Mouse (Mus musculus): ENCODE measurements around the gene Rnf19b. TPM values are rescaled to one million over a fixed set of nuclear protein-coding genes. Genes with fewer than 3 reads are reported as not detected.

Gene Rnf19b
- polyA plus RNA-seq, 1 experiment from 2014 or later = 6.2 TPM

DNA sequence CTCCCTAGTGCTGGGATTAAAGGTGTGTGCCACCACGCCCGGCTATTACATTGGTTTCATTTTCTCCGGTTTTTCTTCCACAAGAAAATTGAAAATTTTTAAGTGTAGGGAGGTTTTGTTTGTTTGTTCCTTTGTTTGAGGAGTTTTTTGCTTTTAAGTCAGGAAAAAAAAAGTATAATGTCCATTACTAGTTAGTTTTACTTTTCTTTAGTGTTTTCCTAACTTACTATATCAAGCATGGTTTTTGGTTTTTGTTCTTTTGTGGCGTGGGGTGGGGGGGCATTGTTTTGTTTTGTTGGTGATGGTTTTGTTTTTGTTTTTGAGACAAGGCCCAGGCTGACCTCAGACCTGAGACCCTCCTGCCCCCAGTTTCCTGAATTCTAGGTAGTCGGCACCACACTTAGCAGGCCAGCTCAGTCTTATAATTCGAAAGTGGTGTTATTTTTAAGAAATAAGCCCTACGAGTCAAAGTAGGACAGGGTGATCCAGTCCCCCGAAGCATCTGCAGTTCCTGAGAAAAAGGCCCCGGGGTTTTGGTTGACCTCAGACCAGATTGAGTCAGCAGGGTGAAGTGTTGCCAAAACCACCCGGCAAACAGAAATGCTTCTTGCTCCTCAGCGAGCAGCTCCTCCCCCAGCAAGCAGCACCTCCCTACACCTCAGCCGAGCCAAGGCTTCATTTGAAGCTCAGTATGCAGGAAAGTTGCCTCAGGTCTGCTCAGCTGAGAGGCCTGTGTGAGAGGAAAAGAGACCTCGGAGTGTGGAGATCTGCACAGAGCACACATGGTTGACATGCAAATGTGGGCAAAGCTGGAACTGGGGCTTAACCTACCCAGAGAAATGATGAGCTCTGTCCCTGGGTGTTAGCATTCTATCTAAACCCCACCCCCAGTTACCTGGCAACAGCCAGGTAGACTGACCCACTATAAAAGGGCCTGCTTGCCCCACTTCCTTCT is 23.1 kb upstream of the Rnf19b start:
- ATAC-seq (ENCODE audit: extremely low read depth, insufficient number of reproducible peaks, low FRiP score, low TSS enrichment) = no peak
- 50% methylated on average over 13 of the region's 13 CpGs for WGBS
- Histone ChIP-seq H3K4me3 (no peak overlapping the region), H3K36me3 (no peaks in the 10 kb centered on the region), H3K4me2 (no peak overlapping the region), H3K27me3 (replicated peaks) (no peaks in the 10 kb centered on the region), H3K9me3 (no peaks in the 10 kb centered on the region), H3K27ac (replicated peaks) (no peak overlapping the region), H3K9ac (peak overlapping the region; percentile 44; the same call in 1 of the 2 replicates), H3K4me1 (peaks cover 37% of the 10 kb centered on the region)

DNA sequence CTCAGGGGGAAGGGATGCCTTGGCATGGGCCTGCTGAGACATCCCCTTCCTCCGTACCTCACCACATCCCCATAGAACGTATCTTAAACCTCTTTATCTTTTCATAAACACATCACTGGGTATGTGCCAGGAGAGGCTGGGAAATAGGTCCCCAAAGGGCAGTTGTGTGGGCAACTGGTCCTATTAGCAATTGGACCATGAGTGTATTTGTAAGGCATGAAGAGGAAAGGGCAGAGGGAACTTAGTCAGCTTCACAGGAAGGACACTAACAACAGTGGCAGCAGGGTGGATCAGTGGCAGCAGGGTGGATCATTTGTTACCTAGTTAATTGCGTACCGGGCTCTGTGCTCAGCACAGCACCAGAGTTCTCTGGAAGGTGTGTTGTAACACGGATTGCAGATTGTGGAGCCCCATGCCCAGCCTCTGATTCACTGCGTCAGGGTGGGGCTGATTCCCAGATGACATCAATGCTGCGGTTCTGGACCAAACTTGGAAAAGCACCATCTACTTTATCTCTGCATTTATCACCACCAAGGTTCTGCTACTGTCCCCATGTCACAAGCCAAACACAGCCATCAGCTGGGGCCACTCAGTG is 22.1 kb upstream of the Rnf19b start:
- 58% methylated on average over 7 of the region's 7 CpGs for WGBS
- Histone ChIP-seq H3K9me3 (no peaks in the 10 kb centered on the region), H3K27ac (replicated peaks) (no peak overlapping the region), H3K4me3 (no peak overlapping the region), H3K27me3 (replicated peaks) (no peaks in the 10 kb centered on the region), H3K36me3 (no peaks in the 10 kb centered on the region), H3K4me1 (peaks cover 37% of the 10 kb centered on the region), H3K9ac (no peak overlapping the region), H3K4me2 (no peak overlapping the region)
- no peak for ATAC-seq (ENCODE audit: extremely low read depth, insufficient number of reproducible peaks, low FRiP score, low TSS enrichment)

DNA sequence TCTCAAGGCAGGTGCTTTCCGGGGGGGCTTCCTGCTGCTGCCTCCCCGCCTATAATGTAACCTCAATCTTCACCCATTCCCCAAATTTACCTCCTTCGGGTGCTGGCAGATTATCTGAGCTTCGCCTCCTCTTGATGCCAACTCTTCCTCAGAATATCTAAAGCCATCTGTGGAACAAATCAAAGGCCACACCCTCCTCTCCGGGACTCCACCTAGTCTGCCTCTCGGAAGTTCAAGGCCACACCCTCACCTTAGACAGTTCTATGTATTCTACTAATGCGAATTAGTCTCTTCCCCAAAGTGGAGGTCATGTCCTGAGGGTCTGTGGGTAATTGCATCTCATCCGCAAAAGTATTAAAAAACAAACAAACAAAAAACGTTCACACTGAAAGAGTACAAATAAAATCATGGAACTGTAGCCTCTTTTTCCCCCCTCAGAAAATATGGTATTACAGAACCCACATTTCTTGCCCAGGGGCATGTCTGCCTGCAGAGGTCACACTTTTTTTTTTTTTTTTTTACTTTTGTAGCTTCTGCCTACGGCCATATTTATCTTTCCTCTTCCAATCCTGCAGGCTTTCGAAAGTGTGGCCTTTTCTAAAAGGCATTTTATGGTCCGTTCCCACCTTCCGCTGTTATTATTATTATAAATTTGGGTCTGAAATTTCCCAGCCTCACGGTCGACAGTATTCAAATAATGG is 10.2 kb upstream of the Rnf19b start:
- Histone ChIP-seq H3K36me3 (no peaks in the 10 kb centered on the region), H3K4me1 (peaks cover 34% of the 10 kb centered on the region), H3K4me3 (peak overlapping the region; percentile 64), H3K4me2 (peak overlapping the region; percentile 90), H3K9ac (peak overlapping the region; percentile 85), H3K9me3 (no peaks in the 10 kb centered on the region), H3K27ac (replicated peaks) (no peak overlapping the region), H3K27me3 (replicated peaks) (peaks cover 38% of the 10 kb centered on the region)
- ATAC-seq (ENCODE audit: extremely low read depth, insufficient number of reproducible peaks, low FRiP score, low TSS enrichment) = no peak
- WGBS = 18% methylated on average over 15 of the region's 15 CpGs

DNA sequence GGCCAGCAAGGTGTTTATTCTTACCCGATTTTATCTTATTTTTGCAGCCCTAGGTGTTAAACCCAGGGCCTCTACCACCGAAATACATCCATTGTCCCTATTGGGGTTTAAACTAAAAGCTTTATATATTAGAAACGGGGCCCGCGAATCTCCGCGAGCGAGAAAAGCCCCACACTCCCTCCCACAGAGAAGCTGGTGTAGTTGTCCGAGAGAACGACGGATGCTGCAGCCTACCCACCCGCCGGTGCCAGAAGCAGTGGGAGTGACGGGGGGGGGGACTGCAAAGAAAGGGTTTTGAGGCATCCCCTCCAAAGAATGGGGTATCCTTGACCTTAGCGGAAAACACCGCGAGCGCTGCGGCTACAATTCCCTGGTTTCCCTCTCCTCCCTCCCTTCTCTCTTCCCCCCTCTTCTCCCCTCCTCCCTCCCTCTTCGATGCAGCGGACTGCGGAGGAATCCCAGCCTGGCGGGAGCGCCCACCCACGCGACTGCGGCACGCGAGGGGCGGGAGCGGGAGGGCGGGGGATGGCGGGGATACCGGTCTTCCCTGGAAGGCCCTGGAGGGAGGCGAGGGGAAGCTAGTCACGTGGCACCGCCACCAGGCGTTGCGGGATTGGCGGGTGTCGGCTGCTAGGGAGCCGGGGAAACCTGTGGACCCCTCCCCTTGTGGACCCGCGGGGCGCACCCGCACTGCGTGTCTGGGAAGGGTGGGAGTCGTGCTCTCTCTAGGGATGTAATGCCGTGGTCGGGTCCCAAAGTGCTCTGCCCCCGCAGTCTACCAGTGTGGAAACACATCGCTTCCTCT is 9.4 kb upstream of the Rnf19b start:
- Histone ChIP-seq H3K9me3 (no peaks in the 10 kb centered on the region), H3K36me3 (no peaks in the 10 kb centered on the region), H3K4me2 (peak overlapping the region; percentile 90), H3K4me3 (peak overlapping the region; percentile 64), H3K4me1 (peaks cover 34% of the 10 kb centered on the region), H3K27ac (replicated peaks) (peak overlapping the region; percentile 59), H3K27me3 (replicated peaks) (peaks cover 38% of the 10 kb centered on the region), H3K9ac (peak overlapping the region; percentile 85)
- peak; percentile 72 for ATAC-seq (ENCODE audit: extremely low read depth, insufficient number of reproducible peaks, low FRiP score, low TSS enrichment)
- WGBS = under 1% methylated on average over 52 of the region's 52 CpGs

DNA sequence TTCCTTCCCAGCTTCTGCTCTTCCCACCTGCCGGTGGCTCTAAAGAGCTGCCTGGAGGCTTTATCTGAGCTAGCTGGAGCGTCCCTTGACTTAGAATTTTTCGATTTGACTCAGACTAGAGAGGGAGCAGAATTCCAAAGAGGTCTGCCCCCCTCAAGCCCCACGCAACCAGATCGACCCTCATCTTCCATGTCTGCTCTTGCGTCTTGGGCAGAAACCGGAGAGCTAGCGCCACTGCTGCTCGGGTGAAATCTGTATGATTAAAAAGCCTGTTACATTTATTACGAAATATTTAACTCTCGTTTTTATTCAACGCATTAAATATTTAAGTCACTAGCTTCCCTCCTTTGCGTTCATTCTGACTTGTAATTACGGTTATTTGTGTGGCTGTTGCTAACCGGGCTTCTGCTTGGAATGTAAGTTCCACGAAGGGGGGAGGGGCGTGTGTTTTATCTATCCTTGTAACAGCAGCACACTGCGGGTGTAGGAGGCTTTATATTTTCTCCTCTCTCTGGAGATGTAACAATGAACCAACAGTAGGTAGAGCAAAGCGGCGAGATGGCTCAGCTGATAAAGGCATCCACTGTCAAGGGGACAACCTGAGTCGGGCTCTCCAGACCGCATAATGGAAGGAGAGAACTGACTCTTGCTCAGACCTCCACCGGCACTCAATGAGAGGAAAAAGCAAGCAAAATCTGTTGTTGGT is 8.6 kb upstream of the Rnf19b start:
- Histone ChIP-seq H3K4me3 (peak overlapping the region; percentile 64), H3K27ac (replicated peaks) (peak overlapping the region; percentile 59), H3K9ac (peak overlapping the region; percentile 85), H3K4me1 (peaks cover 34% of the 10 kb centered on the region), H3K4me2 (peak overlapping the region; percentile 90), H3K36me3 (no peaks in the 10 kb centered on the region), H3K9me3 (no peaks in the 10 kb centered on the region), H3K27me3 (replicated peaks) (peaks cover 38% of the 10 kb centered on the region)
- WGBS = 4% methylated on average over 23 of the region's 23 CpGs
- no peak; the same call in 1 of the 2 replicates for ATAC-seq (ENCODE audit: extremely low read depth, insufficient number of reproducible peaks, low FRiP score, low TSS enrichment)

DNA sequence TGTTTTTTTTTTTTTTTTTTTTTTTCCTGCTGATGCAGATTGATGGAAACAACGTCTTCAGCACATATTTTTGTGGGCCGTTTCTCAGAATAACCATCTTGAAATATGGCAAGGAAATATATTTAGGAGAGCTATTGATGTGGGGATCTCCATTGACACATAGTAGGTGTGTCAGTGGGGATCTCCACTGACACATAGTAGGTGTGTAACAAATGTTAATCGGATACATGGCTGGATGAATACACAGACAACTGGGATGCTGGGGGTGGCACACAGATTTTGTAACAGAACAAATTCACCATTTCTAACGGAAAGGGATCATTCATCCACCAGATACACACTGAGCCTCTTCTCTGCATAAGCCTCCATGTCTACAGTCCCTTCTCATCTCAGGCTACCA is 7.7 kb upstream of the Rnf19b start:
- no peaks in the 10 kb centered on the region for H3K36me3 ChIP-seq
- no peak overlapping the region for H3K4me2 ChIP-seq
- no peak overlapping the region for H3K9ac ChIP-seq
- H3K27me3 ChIP-seq (replicated peaks) = peaks cover 38% of the 10 kb centered on the region
- no peaks in the 10 kb centered on the region for H3K9me3 ChIP-seq
- H3K4me1 ChIP-seq = peaks cover 42% of the 10 kb centered on the region
- WGBS = 67% methylated on average over 4 of the region's 4 CpGs
- no peak overlapping the region for H3K27ac ChIP-seq (replicated peaks)
- no peak for ATAC-seq (ENCODE audit: extremely low read depth, insufficient number of reproducible peaks, low FRiP score, low TSS enrichment)
- H3K4me3 ChIP-seq = no peak overlapping the region

DNA sequence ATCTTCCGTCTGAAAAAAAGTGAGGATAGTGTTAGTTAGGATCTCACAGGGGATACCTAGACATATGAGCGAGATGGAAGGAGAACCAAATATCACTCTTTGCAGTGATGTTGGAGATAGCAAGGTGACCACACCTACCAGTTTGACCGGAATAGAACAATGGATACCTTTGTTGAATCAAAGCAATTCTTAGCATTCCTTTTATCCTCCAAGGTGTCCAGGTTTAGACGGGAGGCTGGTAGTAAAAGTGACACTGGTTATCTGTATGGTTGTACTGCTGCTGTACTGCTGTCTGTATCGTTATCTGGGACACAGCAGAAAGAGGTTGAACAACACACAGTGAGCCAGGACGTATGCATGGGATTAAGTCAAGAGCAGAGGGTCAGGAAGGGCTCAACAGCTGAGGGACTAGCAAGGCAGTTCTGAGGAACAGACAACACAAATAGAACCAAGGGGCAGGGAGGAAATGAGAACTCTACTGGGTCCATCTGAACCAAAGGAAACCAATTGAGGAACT is 7.1 kb upstream of the Rnf19b start:
- peaks cover 35% of the 10 kb centered on the region for H3K27me3 ChIP-seq (replicated peaks)
- H3K4me2 ChIP-seq = peak overlapping the region; percentile 28
- 0 out of 2 replicates have a peak overlapping the region, but pooled peaks have one; percentile 12 for H3K27ac ChIP-seq (replicated peaks)
- ATAC-seq (ENCODE audit: extremely low read depth, insufficient number of reproducible peaks, low FRiP score, low TSS enrichment) = no peak
- no peaks in the 10 kb centered on the region for H3K36me3 ChIP-seq
- WGBS = 40% methylated on average over 6 of the region's 6 CpGs
- H3K9ac ChIP-seq = no peak overlapping the region
- H3K4me3 ChIP-seq = no peak overlapping the region
- H3K4me1 ChIP-seq = peaks cover 42% of the 10 kb centered on the region
- H3K9me3 ChIP-seq = no peaks in the 10 kb centered on the region

DNA sequence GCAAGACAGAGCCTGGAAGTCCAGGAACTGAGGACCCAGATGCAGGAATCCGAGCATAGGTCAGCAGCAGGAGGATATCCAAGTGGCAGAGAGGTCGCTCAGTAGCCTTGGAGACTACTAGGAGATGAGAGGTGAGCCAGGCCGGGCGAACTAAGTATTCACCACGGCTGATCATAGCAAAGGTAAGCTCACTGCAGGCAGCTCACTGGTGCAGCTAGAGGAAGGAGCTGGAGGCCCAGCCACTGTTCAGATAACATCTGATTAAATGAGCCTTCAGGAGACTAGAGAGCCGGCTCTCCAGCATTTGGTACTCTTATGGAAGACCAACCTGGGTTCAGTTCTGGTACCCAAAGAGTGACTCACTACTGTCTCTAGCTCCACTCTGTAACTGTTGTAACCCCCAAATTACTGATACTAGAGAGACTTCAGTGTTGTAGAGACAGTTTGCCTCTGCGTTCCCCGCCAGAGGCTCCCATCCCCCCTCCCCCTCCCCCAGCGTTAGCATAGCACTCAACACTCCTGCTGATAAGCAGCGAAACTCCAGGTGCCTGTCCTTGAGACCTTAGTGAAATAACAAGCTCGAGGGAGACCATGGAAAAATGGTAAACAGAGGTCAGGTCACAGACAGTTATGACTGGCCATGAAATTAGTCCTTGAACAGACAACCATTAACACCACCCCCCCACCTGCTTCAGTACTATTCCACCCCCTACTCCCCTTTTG is 6.4 kb upstream of the Rnf19b start:
- H3K4me2 ChIP-seq = peak overlapping the region; percentile 28
- 15% methylated on average over 11 of the region's 11 CpGs for WGBS
- ATAC-seq (ENCODE audit: extremely low read depth, insufficient number of reproducible peaks, low FRiP score, low TSS enrichment) = no peak

DNA sequence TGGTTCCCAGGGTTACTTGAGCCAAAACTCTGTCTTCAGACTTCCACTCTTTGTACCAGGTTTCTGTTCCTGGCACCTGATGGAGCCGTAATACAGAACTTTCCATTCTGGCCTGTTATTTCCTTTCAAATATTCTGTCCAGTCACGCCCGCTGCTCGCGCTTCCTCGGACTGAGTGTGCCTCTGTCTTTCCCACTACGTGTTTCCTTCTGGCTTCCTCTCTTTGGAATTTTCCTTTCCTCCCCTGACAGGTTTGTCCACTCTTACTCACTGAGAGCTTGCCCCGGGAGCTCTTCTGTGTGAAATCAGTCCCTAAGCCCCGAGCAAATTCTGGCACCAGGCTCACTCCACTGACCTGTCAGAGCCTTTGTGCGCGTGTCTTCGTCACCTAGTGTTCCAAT is 3.3 kb upstream of the Rnf19b start:
- 76% methylated on average over 12 of the region's 12 CpGs for WGBS
- Histone ChIP-seq H3K27ac (replicated peaks) (0 out of 2 replicates have a peak overlapping the region, but pooled peaks have one; percentile 8), H3K9ac (no peak overlapping the region), H3K9me3 (no peaks in the 10 kb centered on the region), H3K4me2 (no peak overlapping the region), H3K27me3 (replicated peaks) (peaks cover 10% of the 10 kb centered on the region), H3K4me1 (peaks cover 41% of the 10 kb centered on the region), H3K4me3 (no peak overlapping the region), H3K36me3 (no peaks in the 10 kb centered on the region)
- ATAC-seq (ENCODE audit: extremely low read depth, insufficient number of reproducible peaks, low FRiP score, low TSS enrichment) = no peak

More for the DNA sequence above, 6.4 kb upstream of the Rnf19b start:
- Histone ChIP-seq H3K27ac (replicated peaks) (0 out of 2 replicates have a peak overlapping the region, but pooled peaks have one; percentile 12), H3K27me3 (replicated peaks) (peaks cover 28% of the 10 kb centered on the region), H3K9me3 (no peaks in the 10 kb centered on the region), H3K9ac (no peak overlapping the region), H3K4me3 (no peak overlapping the region), H3K36me3 (no peaks in the 10 kb centered on the region), H3K4me1 (peaks cover 42% of the 10 kb centered on the region)

Measured in heart, embryonic 13.5 days (tissue).